Mouse (Mus musculus): ENCODE measurements around the gene Ap3m1.
"Not testable (repeated sequence)": the region's sequence is repeated elsewhere in the genome, so short reads cannot be mapped to it uniquely, and the experiment has no call there.

Ap3m1 gene

GRCm38 (mm10) chr14:21052112-21052780 is at the start of gene Ap3m1, which contains the start of gene Adk:
Gene Ap3m1 (minus strand): TSS chr14:21052508.
Gene Adk (plus strand): TSS chr14:21052574.
- DNase-seq, result peak; percentile 96

DNA sequence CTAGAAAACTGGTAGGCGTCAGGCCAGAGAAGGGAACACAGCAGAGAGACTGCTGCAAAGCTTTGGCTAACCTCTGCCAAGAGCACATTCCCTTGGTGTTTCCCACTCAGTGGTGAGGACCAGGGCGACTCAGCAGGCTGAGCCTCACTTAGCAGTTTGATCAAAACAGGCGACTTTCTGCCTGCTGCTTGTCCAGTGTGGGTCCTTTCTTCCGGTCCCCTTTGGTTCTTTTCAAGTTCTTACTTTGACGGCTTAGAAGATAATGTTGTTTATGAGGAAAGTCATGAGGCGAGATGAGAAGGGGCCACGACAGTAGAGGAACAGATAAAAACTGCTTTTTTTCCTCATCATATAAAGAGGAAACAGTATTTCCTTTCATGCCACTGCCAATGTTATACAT is 49.3 kb upstream of the Ap3m1 start:
- no peak for DNase-seq

GRCm38 (mm10) chr14:21100876-21101275 is 48.6 kb upstream of the Ap3m1 start:
- DNase-seq, result no peak

GRCm38 (mm10) chr14:21099371-21099770 is 47.1 kb upstream of the Ap3m1 start:
- DNase-seq, result no peak

DNA sequence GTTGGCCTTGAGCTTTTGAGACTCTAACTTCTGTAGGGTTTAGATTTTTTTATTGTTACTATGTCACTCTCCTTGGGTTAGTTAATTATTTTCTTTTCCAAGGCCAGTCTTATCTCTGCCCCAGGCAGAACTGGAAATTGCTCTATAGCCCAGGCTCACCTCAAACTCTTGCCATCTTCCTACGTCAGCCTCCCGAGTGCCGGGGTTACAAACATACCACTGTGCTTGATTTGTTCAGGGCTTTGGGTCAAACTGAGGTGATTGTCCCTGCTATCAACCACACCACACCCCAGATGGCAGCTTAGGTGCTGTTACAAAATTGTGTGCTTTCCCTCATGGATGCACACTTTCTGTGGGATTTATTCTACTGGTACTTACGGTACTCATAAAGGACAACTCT is 44.4 kb upstream of the Ap3m1 start:
- no peak for DNase-seq

- DNase-seq, result no peak
Measured at GRCm38 (mm10) chr14:21096279-21096678, 44.0 kb upstream of the Ap3m1 start.

DNA sequence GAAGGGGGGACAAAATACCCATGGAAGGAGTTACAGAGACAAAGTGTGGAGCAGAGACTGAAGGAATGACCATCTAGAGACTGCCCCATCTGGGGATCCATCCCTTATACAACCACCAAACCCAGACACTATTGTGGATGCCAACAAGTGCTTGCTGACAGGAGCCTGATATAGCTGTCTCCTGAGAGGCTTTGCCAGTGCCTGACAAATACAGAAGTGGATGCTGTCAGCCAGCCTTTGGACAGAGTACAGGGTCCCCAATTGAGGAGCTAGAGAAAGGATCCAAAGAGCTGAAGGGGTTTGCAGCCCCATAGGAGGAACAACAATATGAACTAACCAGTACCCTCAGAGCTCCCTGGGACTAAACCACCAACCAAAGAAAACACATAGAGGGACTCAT is 41.9 kb upstream of the Ap3m1 start:
- not testable (repeated sequence) for DNase-seq

DNA sequence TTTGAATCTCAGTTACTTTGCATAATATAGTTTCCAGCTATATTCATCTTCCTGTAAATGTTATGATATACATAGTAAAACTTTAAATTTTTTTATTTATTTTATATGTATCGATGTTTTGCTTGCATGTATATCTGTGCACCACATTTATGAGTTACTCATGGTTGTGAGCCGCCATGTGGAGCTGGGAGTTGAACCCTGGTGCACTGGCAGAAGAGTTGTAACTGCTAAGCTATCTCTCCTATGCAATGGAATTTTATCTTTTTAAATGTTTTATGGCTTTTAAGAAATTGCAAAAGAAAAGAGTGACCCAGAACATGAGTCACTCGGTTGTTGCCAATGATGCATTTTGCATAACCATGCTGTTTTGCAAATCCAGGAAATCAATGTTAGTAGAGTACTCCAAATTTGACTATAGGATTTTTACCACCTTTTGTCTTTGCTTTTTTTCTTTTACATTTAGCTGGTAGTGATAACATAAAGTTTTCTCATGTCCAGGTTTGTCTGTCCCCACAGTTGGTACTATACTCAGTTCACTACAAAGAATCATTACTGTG is 38.7 kb upstream of the Ap3m1 start:
- DNase-seq, result no peak

DNA sequence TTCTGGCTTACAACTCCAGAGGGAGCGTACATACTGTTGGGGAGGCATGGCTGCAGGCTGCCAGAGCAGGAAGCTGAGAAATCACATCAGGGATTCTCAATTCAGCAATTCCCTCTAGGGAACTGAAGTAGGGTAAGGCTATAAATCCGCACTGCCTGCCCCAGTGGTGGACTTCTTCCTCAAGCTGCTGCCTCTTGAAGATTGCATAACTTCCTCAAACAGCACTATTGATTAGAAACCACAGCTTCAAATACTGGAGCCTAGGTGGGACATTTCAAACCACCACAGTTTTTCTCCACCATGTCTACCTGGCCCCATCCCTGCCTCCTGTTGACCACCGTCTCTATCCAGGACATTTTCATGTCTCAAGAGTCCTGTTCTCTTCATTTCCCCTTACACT is 38.1 kb upstream of the Ap3m1 start:
- no peak for DNase-seq

- DNase-seq, result no peak
Measured at GRCm38 (mm10) chr14:21088731-21089130, 36.4 kb upstream of the Ap3m1 start.

DNA sequence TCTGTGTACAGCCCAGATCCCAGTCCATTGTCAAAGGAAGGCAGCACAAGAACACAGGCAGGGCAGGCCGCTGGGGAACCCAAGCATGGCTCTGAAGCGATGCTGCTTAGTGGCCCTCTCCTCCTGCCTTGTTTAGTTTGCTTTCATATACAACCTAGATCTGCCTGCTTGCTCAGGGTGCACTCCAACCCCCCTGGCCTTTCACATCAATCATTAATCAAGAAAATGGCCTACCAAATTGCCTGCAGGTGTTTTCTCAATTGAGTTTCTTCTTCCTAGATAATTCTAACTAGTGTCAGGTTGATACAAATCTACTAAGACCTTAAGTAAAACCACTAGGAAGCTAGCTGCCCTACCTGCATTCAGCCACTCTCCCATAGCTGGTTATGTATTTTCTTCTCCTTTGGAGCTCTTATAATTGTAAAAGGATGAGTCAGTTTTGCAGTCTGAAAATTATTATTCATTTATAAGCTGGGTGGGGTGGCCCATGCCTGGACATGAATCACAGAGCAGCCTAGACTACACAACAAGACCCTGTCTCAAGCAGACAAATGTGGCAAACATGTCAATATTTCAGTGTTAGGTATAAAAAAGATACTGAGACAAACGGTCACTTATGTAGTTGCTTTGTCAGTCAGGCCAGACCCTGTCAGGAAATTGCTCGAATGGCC is 35.2 kb upstream of the Ap3m1 start:
- no peak for DNase-seq

GRCm38 (mm10) chr14:21086827-21087351 is 34.6 kb upstream of the Ap3m1 start:
- DNase-seq, result no peak

GRCm38 (mm10) chr14:21086106-21086505 is 33.8 kb upstream of the Ap3m1 start:
- DNase-seq, result no peak

DNA sequence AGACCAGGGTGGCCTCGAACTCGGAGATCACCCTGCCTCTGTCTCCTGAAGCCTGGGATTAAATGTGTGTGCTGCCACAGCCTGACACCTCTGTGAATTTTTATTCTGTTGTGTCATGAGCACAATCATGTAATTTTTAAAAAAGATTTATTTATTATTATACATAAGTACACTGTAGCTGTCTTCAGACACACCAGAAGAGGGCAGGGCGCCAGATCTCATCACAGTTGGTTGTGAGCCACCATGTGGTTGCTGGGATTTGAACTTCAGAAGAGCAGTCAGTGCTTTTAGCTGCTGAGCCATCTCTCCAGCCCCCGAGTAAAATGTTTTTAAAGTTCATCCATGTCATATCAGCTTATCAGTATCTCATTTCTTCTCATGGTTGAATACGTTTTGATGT is 33.4 kb upstream of the Ap3m1 start:
- DNase-seq, result no peak

DNA sequence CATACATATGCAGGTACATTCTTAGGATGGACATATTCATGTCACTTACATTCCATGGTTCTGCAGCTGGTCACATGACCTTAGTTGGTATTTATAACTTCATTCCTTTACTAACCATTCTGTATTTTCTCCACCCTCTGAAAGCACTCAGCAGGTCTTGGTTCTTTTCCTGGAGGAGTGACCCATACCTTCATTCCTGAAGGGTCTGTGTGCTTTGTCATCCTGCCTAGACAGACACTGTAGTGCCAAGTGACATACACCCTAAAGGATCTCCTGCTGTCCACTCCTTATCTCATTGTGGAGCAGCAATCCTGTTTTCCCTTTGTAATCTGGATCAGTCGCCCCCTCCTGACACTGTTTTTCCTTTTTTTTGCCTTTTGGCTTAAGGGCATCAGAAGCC is 30.5 kb upstream of the Ap3m1 start:
- no peak for DNase-seq

GRCm38 (mm10) chr14:21078511-21078910 is 26.2 kb upstream of the Ap3m1 start:
- DNase-seq, result no peak

DNA sequence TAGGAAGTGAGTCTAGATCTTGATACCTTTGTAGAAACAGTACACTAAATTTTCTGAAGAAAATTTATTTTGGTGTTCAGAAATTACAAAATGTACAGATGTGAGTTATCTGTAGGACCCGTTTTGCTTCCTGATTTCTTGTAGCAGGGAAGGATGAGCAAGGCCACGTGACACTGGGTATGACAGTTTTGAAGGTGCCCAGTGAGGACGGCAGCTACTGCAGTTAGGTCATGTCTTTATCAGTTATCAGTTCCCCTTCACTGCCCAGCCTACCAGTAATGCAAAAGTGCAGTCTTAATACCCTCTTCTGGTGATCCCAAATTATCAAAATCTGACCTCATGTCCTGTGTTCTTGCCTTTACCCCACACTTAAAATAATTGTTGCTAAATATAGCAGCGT is 25.6 kb upstream of the Ap3m1 start:
- no peak for DNase-seq

- no peak for DNase-seq
Measured at GRCm38 (mm10) chr14:21076501-21077194, 24.3 kb upstream of the Ap3m1 start.

GRCm38 (mm10) chr14:21075751-21076500 is 23.6 kb upstream of the Ap3m1 start:
- DNase-seq, result peak; percentile 96

GRCm38 (mm10) chr14:21074398-21075320 is 22.4 kb upstream of the Ap3m1 start:
- no peak for DNase-seq

GRCm38 (mm10) chr14:21073981-21074380 is 21.7 kb upstream of the Ap3m1 start:
- no peak for DNase-seq

- no peak for DNase-seq
Measured at GRCm38 (mm10) chr14:21069594-21069993, 17.3 kb upstream of the Ap3m1 start.
